Mouse (Mus musculus): Measurements from ENCODE around the gene Fstl3. TPM values are rescaled to one million over a fixed set of nuclear protein-coding genes. Genes with fewer than 3 reads are reported as not detected.

The Fstl3 gene
- polyA plus RNA-seq, 1 experiment from 2014 or later: 19.9 TPM

DNA sequence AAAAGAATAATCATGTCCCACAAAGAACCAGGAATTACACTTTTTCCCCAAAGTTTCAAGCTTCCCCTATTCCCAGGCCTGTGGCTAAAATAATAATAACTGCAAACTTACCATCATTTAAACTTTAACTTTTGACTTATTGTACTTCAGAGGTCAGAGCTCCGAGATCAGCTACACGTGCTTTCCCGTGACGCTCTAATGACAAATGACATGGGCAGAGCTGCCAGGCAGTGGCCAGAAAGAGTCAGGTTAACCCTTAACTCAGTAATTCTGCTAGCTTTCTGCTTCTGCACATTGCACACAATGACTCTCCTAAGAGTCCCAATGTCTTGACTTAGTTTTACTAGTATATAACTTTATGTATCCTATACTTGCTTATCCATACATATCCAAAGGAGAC lies 7.7 kb upstream of the Fstl3 start:
- no peak for ATAC-seq (ENCODE audit: insufficient number of reproducible peaks, insufficient read depth, low FRiP score, low read depth)
- Histone ChIP-seq H3K9ac (ENCODE audit: low read length) (no peak overlapping the region), H3K36me3 (ENCODE audit: control insufficient read depth, insufficient read depth, low read length) (no peaks in the 10 kb centered on the region), H3K4me3 (ENCODE audit: control insufficient read depth in 1 of 2, insufficient read depth in 1 of 2, low read depth in 1 of 2, low read length in 2 of 2) (no peak overlapping the region), H3K4me1 (ENCODE audit: control insufficient read depth in 2 of 2, insufficient read depth in 2 of 2, low read length in 2 of 2) (peaks cover 18 to 32% of the 10 kb centered on the region in 2 experiments), H3K9me3 (ENCODE audit: control insufficient read depth, low read length) (0 out of 2 replicates have a peak, but pooled peaks cover 5% of the 10 kb centered on the region), H3K4me2 (ENCODE audit: low read length) (no peak overlapping the region), H3K27ac (replicated peaks in 1 of 2; ENCODE audit: control insufficient read depth in 1 of 2, insufficient read depth in 1 of 2, low read depth in 2 of 2, low read length in 2 of 2) (no peak overlapping the region), H3K27me3 (ENCODE audit: control insufficient read depth, insufficient read depth, low read length) (no peaks in the 10 kb centered on the region)
- WGBS: 61% methylated on average over 4 of the region's 4 CpGs

DNA sequence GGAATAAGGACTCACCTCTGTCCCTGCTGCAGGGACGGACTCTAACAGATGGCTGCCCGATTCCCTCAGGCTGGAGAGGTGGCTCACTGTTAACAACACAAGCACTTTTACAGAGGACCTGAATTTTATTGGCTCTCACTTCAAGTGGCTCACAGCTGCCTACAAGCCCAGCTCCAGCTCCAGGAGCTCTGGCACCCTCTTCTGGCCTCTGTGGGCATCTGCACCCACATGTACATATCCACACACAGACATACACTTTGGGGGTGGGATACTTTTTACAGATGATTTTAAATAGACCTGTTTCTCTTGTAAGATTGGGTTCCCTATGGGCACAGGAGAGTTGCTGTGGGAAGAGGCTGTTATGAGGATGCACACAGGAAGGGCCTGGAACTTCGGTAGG lies 4.8 kb upstream of the Fstl3 start:
- Histone ChIP-seq H3K9ac (ENCODE audit: low read length) (no peak overlapping the region), H3K27ac (replicated peaks in 1 of 2; ENCODE audit: control insufficient read depth in 1 of 2, insufficient read depth in 1 of 2, low read depth in 2 of 2, low read length in 2 of 2) (no peak overlapping the region), H3K4me2 (ENCODE audit: low read length) (no peak overlapping the region), H3K4me3 (ENCODE audit: control insufficient read depth in 1 of 2, insufficient read depth in 1 of 2, low read depth in 1 of 2, low read length in 2 of 2) (no peak overlapping the region), H3K9me3 (ENCODE audit: control insufficient read depth, low read length) (0 out of 2 replicates have a peak, but pooled peaks cover 5% of the 10 kb centered on the region), H3K27me3 (ENCODE audit: control insufficient read depth, insufficient read depth, low read length) (no peaks in the 10 kb centered on the region), H3K4me1 (ENCODE audit: control insufficient read depth in 2 of 2, insufficient read depth in 2 of 2, low read length in 2 of 2) (peaks cover 5 to 19% of the 10 kb centered on the region in 2 experiments), H3K36me3 (ENCODE audit: control insufficient read depth, insufficient read depth, low read length) (no peaks in the 10 kb centered on the region)
- ATAC-seq (ENCODE audit: insufficient number of reproducible peaks, insufficient read depth, low FRiP score, low read depth): no peak
- WGBS: 92% methylated on average over 3 of the region's 3 CpGs

DNA sequence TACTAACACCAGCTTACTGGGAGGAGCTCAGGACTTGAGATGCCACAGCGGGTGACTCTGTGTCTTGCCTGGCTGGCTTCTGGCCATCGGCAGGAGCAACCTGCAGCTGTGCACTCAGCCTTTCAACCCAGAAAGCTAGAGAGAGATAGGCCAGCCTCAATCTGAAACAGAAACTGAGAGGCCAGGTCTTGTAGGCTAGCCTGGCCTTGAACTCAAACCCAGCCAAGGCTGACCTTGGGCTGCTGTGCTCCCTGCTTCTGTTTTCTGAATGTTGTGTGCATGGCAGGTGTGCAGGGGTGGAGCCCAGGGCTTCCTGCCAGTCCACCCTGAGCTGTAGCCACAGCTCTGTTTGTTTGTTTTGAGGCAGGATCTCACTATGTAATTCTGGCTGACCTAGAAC lies 3.9 kb upstream of the Fstl3 start:
- no peak overlapping the region for H3K4me3 ChIP-seq (ENCODE audit: control insufficient read depth in 1 of 2, insufficient read depth in 1 of 2, low read depth in 1 of 2, low read length in 2 of 2)
- no peaks in the 10 kb centered on the region for H3K36me3 ChIP-seq (ENCODE audit: control insufficient read depth, insufficient read depth, low read length)
- no peak for ATAC-seq (ENCODE audit: insufficient number of reproducible peaks, insufficient read depth, low FRiP score, low read depth)
- H3K9ac ChIP-seq (ENCODE audit: low read length): no peak overlapping the region
- no peaks in the 10 kb centered on the region for H3K27me3 ChIP-seq (ENCODE audit: control insufficient read depth, insufficient read depth, low read length)
- no peak overlapping the region for H3K4me2 ChIP-seq (ENCODE audit: low read length)
- H3K27ac ChIP-seq (replicated peaks in 1 of 2; ENCODE audit: control insufficient read depth in 1 of 2, insufficient read depth in 1 of 2, low read depth in 2 of 2, low read length in 2 of 2): no peak overlapping the region
- H3K9me3 ChIP-seq (ENCODE audit: control insufficient read depth, low read length): 0 out of 2 replicates have a peak, but pooled peaks cover 5% of the 10 kb centered on the region
- 85% methylated on average over 2 of the region's 2 CpGs for WGBS
- H3K4me1 ChIP-seq (ENCODE audit: control insufficient read depth in 2 of 2, insufficient read depth in 2 of 2, low read length in 2 of 2): peaks cover 10 to 19% of the 10 kb centered on the region in 2 experiments

DNA sequence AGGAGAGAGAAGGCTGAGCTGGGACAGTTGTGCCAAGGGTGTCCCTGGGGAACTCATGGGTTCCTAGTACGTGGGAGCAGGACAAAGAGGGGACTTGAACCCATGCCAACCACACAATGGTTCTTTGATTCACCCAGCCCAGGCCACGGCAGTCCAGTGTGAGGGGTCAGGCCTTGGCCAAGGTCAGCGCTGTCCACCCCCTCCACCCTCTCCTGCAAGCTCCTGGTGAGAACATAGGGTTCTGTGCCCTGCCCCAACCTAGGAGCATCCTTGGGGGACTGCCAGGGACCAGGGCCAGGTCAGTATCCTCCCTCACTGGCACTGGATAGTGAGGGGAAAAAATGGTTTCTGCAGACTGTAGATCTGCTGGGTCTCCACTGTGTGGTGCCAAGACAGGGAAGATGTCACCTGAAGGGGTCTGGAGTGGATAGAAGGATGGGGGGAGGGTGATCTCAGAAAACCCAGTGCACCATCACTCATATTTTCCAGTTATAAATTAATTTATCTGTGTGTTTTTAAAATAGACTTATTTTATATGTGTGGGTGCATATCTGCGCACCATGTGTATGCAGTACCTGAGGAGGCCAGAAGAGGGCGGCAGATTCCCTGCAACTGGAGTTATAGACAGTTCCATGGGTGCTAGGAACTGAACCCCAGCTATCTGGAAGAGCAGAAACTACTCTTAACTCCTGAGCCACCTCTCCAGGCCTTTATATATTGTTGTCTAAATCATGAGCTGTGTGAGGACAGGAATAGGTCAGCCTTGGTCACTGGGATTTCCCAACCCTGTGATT lies 2.4 kb upstream of the Fstl3 start:
- no peak for ATAC-seq (ENCODE audit: insufficient number of reproducible peaks, insufficient read depth, low FRiP score, low read depth)
- Histone ChIP-seq H3K4me3 (ENCODE audit: control insufficient read depth in 1 of 2, insufficient read depth in 1 of 2, low read depth in 1 of 2, low read length in 2 of 2) (no peak overlapping the region), H3K27me3 (ENCODE audit: control insufficient read depth, insufficient read depth, low read length) (no peaks in the 10 kb centered on the region), H3K9ac (ENCODE audit: low read length) (no peak overlapping the region), H3K27ac (replicated peaks in 1 of 2; ENCODE audit: control insufficient read depth in 1 of 2, insufficient read depth in 1 of 2, low read depth in 2 of 2, low read length in 2 of 2) (no peak overlapping the region), H3K4me1 (ENCODE audit: control insufficient read depth in 2 of 2, insufficient read depth in 2 of 2, low read length in 2 of 2) (peaks cover 10 to 21% of the 10 kb centered on the region in 2 experiments), H3K9me3 (ENCODE audit: control insufficient read depth, low read length) (0 out of 2 replicates have a peak, but pooled peaks cover 5% of the 10 kb centered on the region), H3K36me3 (ENCODE audit: control insufficient read depth, insufficient read depth, low read length) (no peaks in the 10 kb centered on the region), H3K4me2 (ENCODE audit: low read length) (no peak overlapping the region)
- 57% methylated on average over 5 of the region's 5 CpGs for WGBS

GRCm38 (mm10) chr10:79778006-79778405 lies 934 bp downstream of the Fstl3 start:
- WGBS: 7% methylated on average over 15 of the region's 15 CpGs
- H3K4me3 ChIP-seq (ENCODE audit: control insufficient read depth in 1 of 2, insufficient read depth in 1 of 2, low read depth in 1 of 2, low read length in 2 of 2): peak overlapping the region; percentile 7 to 51; a peak in 3 of 4 replicates
- ATAC-seq (ENCODE audit: insufficient number of reproducible peaks, insufficient read depth, low FRiP score, low read depth): peak; percentile 36; the same call in 1 of the 2 replicates
- H3K27ac ChIP-seq (replicated peaks in 1 of 2; ENCODE audit: control insufficient read depth in 1 of 2, insufficient read depth in 1 of 2, low read depth in 2 of 2, low read length in 2 of 2): peak overlapping the region; percentile 74 to 84
- no peaks in the 10 kb centered on the region for H3K36me3 ChIP-seq (ENCODE audit: control insufficient read depth, insufficient read depth, low read length)
- peak overlapping the region; percentile 78 for H3K4me2 ChIP-seq (ENCODE audit: low read length)
- peaks cover 21 to 33% of the 10 kb centered on the region in 2 experiments for H3K4me1 ChIP-seq (ENCODE audit: control insufficient read depth in 2 of 2, insufficient read depth in 2 of 2, low read length in 2 of 2)
- no peaks in the 10 kb centered on the region for H3K9me3 ChIP-seq (ENCODE audit: control insufficient read depth, low read length)
- H3K27me3 ChIP-seq (ENCODE audit: control insufficient read depth, insufficient read depth, low read length): peaks cover 13% of the 10 kb centered on the region
- H3K9ac ChIP-seq (ENCODE audit: low read length): peak overlapping the region; percentile 73

GRCm38 (mm10) chr10:79779193-79779592 lies 2.1 kb downstream of the Fstl3 start:
- Histone ChIP-seq H3K4me2 (ENCODE audit: low read length) (no peak overlapping the region), H3K9ac (ENCODE audit: low read length) (no peak overlapping the region), H3K4me1 (ENCODE audit: control insufficient read depth in 2 of 2, insufficient read depth in 2 of 2, low read length in 2 of 2) (peaks cover 21 to 33% of the 10 kb centered on the region in 2 experiments), H3K9me3 (ENCODE audit: control insufficient read depth, low read length) (no peaks in the 10 kb centered on the region), H3K27me3 (ENCODE audit: control insufficient read depth, insufficient read depth, low read length) (peaks cover 15% of the 10 kb centered on the region), H3K36me3 (ENCODE audit: control insufficient read depth, insufficient read depth, low read length) (no peaks in the 10 kb centered on the region), H3K4me3 (ENCODE audit: control insufficient read depth in 1 of 2, insufficient read depth in 1 of 2, low read depth in 1 of 2, low read length in 2 of 2) (no peak overlapping the region), H3K27ac (replicated peaks in 1 of 2; ENCODE audit: control insufficient read depth in 1 of 2, insufficient read depth in 1 of 2, low read depth in 2 of 2, low read length in 2 of 2) (0 out of 4 replicates have a peak overlapping the region, but pooled peaks of 1 of the 2 experiments have one; percentile 84)
- ATAC-seq (ENCODE audit: insufficient number of reproducible peaks, insufficient read depth, low FRiP score, low read depth): no peak
- WGBS: 32% methylated on average over 2 of the region's 2 CpGs

GRCm38 (mm10) chr10:79779784-79780663 lies 3.0 kb downstream of the Fstl3 start:
- Histone ChIP-seq H3K27me3 (ENCODE audit: control insufficient read depth, insufficient read depth, low read length) (peaks cover 16% of the 10 kb centered on the region), H3K9me3 (ENCODE audit: control insufficient read depth, low read length) (no peaks in the 10 kb centered on the region), H3K4me2 (ENCODE audit: low read length) (peak overlapping the region; percentile 83), H3K4me1 (ENCODE audit: control insufficient read depth in 2 of 2, insufficient read depth in 2 of 2, low read length in 2 of 2) (peaks cover 21 to 33% of the 10 kb centered on the region in 2 experiments), H3K27ac (replicated peaks in 1 of 2; ENCODE audit: control insufficient read depth in 1 of 2, insufficient read depth in 1 of 2, low read depth in 2 of 2, low read length in 2 of 2) (no peak overlapping the region), H3K9ac (ENCODE audit: low read length) (no peak overlapping the region), H3K4me3 (ENCODE audit: control insufficient read depth in 1 of 2, insufficient read depth in 1 of 2, low read depth in 1 of 2, low read length in 2 of 2) (peak overlapping the region; percentile 37 to 58), H3K36me3 (ENCODE audit: control insufficient read depth, insufficient read depth, low read length) (no peaks in the 10 kb centered on the region)
- 3% methylated on average over 54 of the region's 55 CpGs for WGBS
- peak; percentile 87 for ATAC-seq (ENCODE audit: insufficient number of reproducible peaks, insufficient read depth, low FRiP score, low read depth)

Data from heart, embryonic 14.5 days (tissue).